Mouse (Mus musculus) limb, embryonic 14.5 days (tissue): ENCODE measurements around the gene Tns1. TPM values are rescaled to one million over a fixed set of nuclear protein-coding genes. Genes with fewer than 3 reads are reported as not detected.

Experiments
- ATAC-seq: fragments of 200-750 bp; cut with Nextera tagmentation; 2 replicates; pipeline ENCODE4 v1.8.0; 2017; ENCODE audit warnings: low read depth, moderate number of reproducible peaks, moderate TSS enrichment; ENCODE audit not compliant: low FRiP score
- DNase-seq: peaks from one replicate; pipeline ENCODE4 v3.0.0-alpha.2; 2015; ENCODE audit warnings: low spot score
- H3K27ac ChIP-seq: fragments of 300-500 bp; sonication (generic); replicated peaks from 2 replicates; pipeline ENCODE4 v1.5.1; 2014; ENCODE audit warnings: low read depth, mild to moderate bottlenecking, low read length, moderate library complexity, mixed read lengths
- H3K27me3 ChIP-seq: fragments of 300-500 bp; sonication (generic); 2 replicates; pipeline ENCODE4 v1.6.1; 2014; ENCODE audit warnings: low read length, mixed read lengths; ENCODE audit not compliant: control insufficient read depth, insufficient read depth
- H3K36me3 ChIP-seq: fragments of 300-500 bp; sonication (generic); 2 replicates; pipeline ENCODE4 v1.6.1; 2014; ENCODE audit warnings: mild to moderate bottlenecking, low read length, moderate library complexity, mixed read lengths; ENCODE audit not compliant: control insufficient read depth, insufficient read depth
- H3K4me1 ChIP-seq: fragments of 300-500 bp; sonication (generic); 2 replicates; pipeline ENCODE4 v1.6.1; 2014; ENCODE audit warnings: antibody characterized with exemption, low read length, mixed read lengths; ENCODE audit not compliant: control insufficient read depth, insufficient read depth
- H3K4me2 ChIP-seq: fragments of 300-500 bp; sonication (generic); replicated peaks from 2 replicates; pipeline ENCODE4 v1.6.1; 2014; ENCODE audit warnings: low read depth, mild to moderate bottlenecking, low read length, moderate library complexity; ENCODE audit not compliant: severe bottlenecking
- H3K4me3 ChIP-seq: fragments of 300-500 bp; sonication (generic); replicated peaks from 2 replicates; pipeline ENCODE4 v1.5.1; 2014; ENCODE audit warnings: low read length
- H3K9ac ChIP-seq: fragments of 300-500 bp; sonication (generic); 2 replicates; pipeline ENCODE4 v1.6.1; 2014; ENCODE audit warnings: mild to moderate bottlenecking, low read depth, low read length, moderate library complexity; ENCODE audit not compliant: severe bottlenecking
- H3K9me3 ChIP-seq: fragments of 300-500 bp; sonication (generic); 2 replicates; pipeline ENCODE4 v1.6.1; 2016; ENCODE audit warnings: low read length; ENCODE audit not compliant: control insufficient read depth
- POLR2A ChIP-seq: fragments of 200-500 bp; IDR thresholded peaks from 2 replicates; pipeline ENCODE4 v1.8.0; 2012; ENCODE audit warnings: inconsistent platforms, mild to moderate bottlenecking, moderate library complexity, borderline replicate concordance; ENCODE audit not compliant: insufficient read depth, insufficient read length; ENCODE audit errors: extremely low read depth
- WGBS: fragments of 180-500 bp; shearing (Covaris S2); extraction: QIAGEN DNeasy Blood & Tissue Kit; methylation state at CpG from one replicate; pipeline ENCODE4 v1.1.7; 2014; 5-methylcytosine and 5-hydroxymethylcytosine counted together
- polyA plus RNA-seq, 2 experiments: library from polyadenylated mRNA; depleted of rRNA in 1 of 2; stranded (reverse) in 1 of 2; unstranded in 1 of 2; fragments of >200 nt; fragmentation: Nextera tagmentation in 1 of 2; extraction: Ambion mirVana in 1 of 2; gene quantifications; 2 replicates each; pipeline versions ENCODE4 v1.2.1 to v1.2.3; 2012 to 2014

The Tns1 gene
- polyA plus RNA-seq, 2 experiments, result 38.0 to 51.3 TPM

GRCm38 (mm10) chr1:73953317-73954014, 170.8 kb downstream of the Tns1 start:
- Histone ChIP-seq H3K36me3 (peaks cover 33% of the 10 kb centered on the region), H3K4me2 (no peak overlapping the region), H3K4me1 (peaks cover 29% of the 10 kb centered on the region), H3K4me3 (no peak overlapping the region), H3K27me3 (no peaks in the 10 kb centered on the region), H3K9me3 (no peaks in the 10 kb centered on the region), H3K9ac (no peak overlapping the region), H3K27ac (no peak overlapping the region)
- DNase-seq (no peak), ATAC-seq (no peak)
- TF ChIP-seq POLR2A, result no peak
- 87% methylated on average over 19 of the region's 20 CpGs for WGBS

- Histone ChIP-seq H3K4me2 (no peak overlapping the region), H3K36me3 (peaks cover 33% of the 10 kb centered on the region), H3K9me3 (no peaks in the 10 kb centered on the region), H3K4me3 (no peak overlapping the region), H3K9ac (no peak overlapping the region), H3K27ac (no peak overlapping the region), H3K27me3 (no peaks in the 10 kb centered on the region), H3K4me1 (peaks cover 24% of the 10 kb centered on the region)
- no peak for ATAC-seq
- no peak for DNase-seq
- TF ChIP-seq POLR2A, result no peak
- 91% methylated on average over 10 of the region's 10 CpGs for WGBS
Measured at GRCm38 (mm10) chr1:73952598-73952997, 171.7 kb downstream of the Tns1 start.

GRCm38 (mm10) chr1:73951178-73951577, 173.1 kb downstream of the Tns1 start:
- Histone ChIP-seq H3K4me2 (no peak overlapping the region), H3K36me3 (peaks cover 33% of the 10 kb centered on the region), H3K4me1 (peaks cover 14% of the 10 kb centered on the region), H3K9me3 (no peaks in the 10 kb centered on the region), H3K27me3 (no peaks in the 10 kb centered on the region), H3K27ac (no peak overlapping the region), H3K9ac (no peak overlapping the region), H3K4me3 (no peak overlapping the region)
- ATAC-seq, result no peak
- TF ChIP-seq POLR2A, result no peak
- no peak for DNase-seq
- WGBS, result 89% methylated on average over 3 of the region's 3 CpGs

GRCm38 (mm10) chr1:73948757-73949156, 175.5 kb downstream of the Tns1 start:
- DNase-seq (no peak), ATAC-seq (no peak)
- no peak for TF ChIP-seq POLR2A
- Histone ChIP-seq H3K4me1 (peaks cover 7% of the 10 kb centered on the region), H3K4me2 (no peak overlapping the region), H3K36me3 (peaks cover 31% of the 10 kb centered on the region), H3K4me3 (no peak overlapping the region), H3K9ac (no peak overlapping the region), H3K9me3 (no peaks in the 10 kb centered on the region), H3K27me3 (no peaks in the 10 kb centered on the region), H3K27ac (no peak overlapping the region)
- WGBS, result 32% methylated on average over 5 of the region's 5 CpGs

- Histone ChIP-seq H3K9me3 (no peaks in the 10 kb centered on the region), H3K4me1 (peaks cover 16% of the 10 kb centered on the region), H3K4me2 (no peak overlapping the region), H3K27ac (no peak overlapping the region), H3K36me3 (peaks cover 21% of the 10 kb centered on the region), H3K4me3 (no peak overlapping the region), H3K9ac (no peak overlapping the region), H3K27me3 (no peaks in the 10 kb centered on the region)
- TF ChIP-seq POLR2A, result no peak
- DNase-seq (peak; percentile 55), ATAC-seq (no peak)
- 83% methylated on average over 15 of the region's 15 CpGs for WGBS
Measured at GRCm38 (mm10) chr1:73947525-73948304, 176.5 kb downstream of the Tns1 start.
